Mouse (Mus musculus): ENCODE data around the gene Opn3. TPM values are rescaled to one million over a fixed set of nuclear protein-coding genes. Genes with fewer than 3 reads are reported as not detected.

Gene Opn3
- polyA plus RNA-seq, 1 experiment, result 14.7 TPM

- no peaks in the 10 kb centered on the region for H3K27me3 ChIP-seq (ENCODE audit: control insufficient read depth, insufficient read depth, low read length)
- H3K4me3 ChIP-seq (ENCODE audit: control insufficient read depth, low read depth, low read length), result no peak overlapping the region
- TF ChIP-seq CTCF (IDR thresholded peaks at IDR 0.05; ENCODE audit: control insufficient read depth, insufficient read depth, insufficient replicate concordance, low read depth, low read length), result no peak
- H3K4me1 ChIP-seq (ENCODE audit: control insufficient read depth, insufficient read depth, low read length), result no peaks in the 10 kb centered on the region
- H3K36me3 ChIP-seq (ENCODE audit: control insufficient read depth, insufficient read depth, low read length), result no peaks in the 10 kb centered on the region
- no peak overlapping the region for H3K27ac ChIP-seq (ENCODE audit: control insufficient read depth, insufficient read depth, low read depth, low read length)
Measured at GRCm38 (mm10) chr1:175677459-175677858, 15.1 kb downstream of the Opn3 start.

- TF ChIP-seq CTCF (IDR thresholded peaks at IDR 0.05; ENCODE audit: control insufficient read depth, insufficient read depth, insufficient replicate concordance, low read depth, low read length) (no peak), POLR2A (IDR thresholded peaks at IDR 0.05; ENCODE audit: control insufficient read depth, low read depth, low read length) (no peak)
- Histone ChIP-seq H3K4me1 (ENCODE audit: control insufficient read depth, insufficient read depth, low read length) (no peaks in the 10 kb centered on the region), H3K27me3 (ENCODE audit: control insufficient read depth, insufficient read depth, low read length) (no peaks in the 10 kb centered on the region), H3K4me3 (ENCODE audit: control insufficient read depth, low read depth, low read length) (no peak overlapping the region), H3K27ac (ENCODE audit: control insufficient read depth, insufficient read depth, low read depth, low read length) (no peak overlapping the region), H3K36me3 (ENCODE audit: control insufficient read depth, insufficient read depth, low read length) (no peaks in the 10 kb centered on the region)
Measured at GRCm38 (mm10) chr1:175675116-175675515, 17.5 kb downstream of the Opn3 start.

- no peaks in the 10 kb centered on the region for H3K36me3 ChIP-seq (ENCODE audit: control insufficient read depth, insufficient read depth, low read length)
- TF ChIP-seq POLR2A (IDR thresholded peaks at IDR 0.05; ENCODE audit: control insufficient read depth, low read depth, low read length), result no peak
- no peak for TF ChIP-seq CTCF (IDR thresholded peaks at IDR 0.05; ENCODE audit: control insufficient read depth, insufficient read depth, insufficient replicate concordance, low read depth, low read length)
Measured at GRCm38 (mm10) chr1:175673563-175674325, 18.8 kb downstream of the Opn3 start.

GRCm38 (mm10) chr1:175671626-175672025 is 20.9 kb downstream of the Opn3 start:
- Histone ChIP-seq H3K36me3 (ENCODE audit: control insufficient read depth, insufficient read depth, low read length) (no peaks in the 10 kb centered on the region), H3K27ac (ENCODE audit: control insufficient read depth, insufficient read depth, low read depth, low read length) (no peak overlapping the region), H3K4me1 (ENCODE audit: control insufficient read depth, insufficient read depth, low read length) (no peaks in the 10 kb centered on the region), H3K4me3 (ENCODE audit: control insufficient read depth, low read depth, low read length) (no peak overlapping the region), H3K27me3 (ENCODE audit: control insufficient read depth, insufficient read depth, low read length) (no peaks in the 10 kb centered on the region)
- no peak for TF ChIP-seq POLR2A (IDR thresholded peaks at IDR 0.05; ENCODE audit: control insufficient read depth, low read depth, low read length)
- no peak for TF ChIP-seq CTCF (IDR thresholded peaks at IDR 0.05; ENCODE audit: control insufficient read depth, insufficient read depth, insufficient replicate concordance, low read depth, low read length)

More at GRCm38 (mm10) chr1:175673563-175674325, 18.8 kb downstream of the Opn3 start:
- no peak overlapping the region for H3K27ac ChIP-seq (ENCODE audit: control insufficient read depth, insufficient read depth, low read depth, low read length)
- no peaks in the 10 kb centered on the region for H3K27me3 ChIP-seq (ENCODE audit: control insufficient read depth, insufficient read depth, low read length)
- H3K4me3 ChIP-seq (ENCODE audit: control insufficient read depth, low read depth, low read length), result no peak overlapping the region
- H3K4me1 ChIP-seq (ENCODE audit: control insufficient read depth, insufficient read depth, low read length), result no peaks in the 10 kb centered on the region

GRCm38 (mm10) chr1:175670042-175670441 is 22.5 kb downstream of the Opn3 start:
- Histone ChIP-seq H3K27ac (ENCODE audit: control insufficient read depth, insufficient read depth, low read depth, low read length) (no peak overlapping the region), H3K4me3 (ENCODE audit: control insufficient read depth, low read depth, low read length) (no peak overlapping the region), H3K4me1 (ENCODE audit: control insufficient read depth, insufficient read depth, low read length) (no peaks in the 10 kb centered on the region), H3K27me3 (ENCODE audit: control insufficient read depth, insufficient read depth, low read length) (no peaks in the 10 kb centered on the region), H3K36me3 (ENCODE audit: control insufficient read depth, insufficient read depth, low read length) (no peaks in the 10 kb centered on the region)
- TF ChIP-seq CTCF (IDR thresholded peaks at IDR 0.05; ENCODE audit: control insufficient read depth, insufficient read depth, insufficient replicate concordance, low read depth, low read length), result no peak
- TF ChIP-seq POLR2A (IDR thresholded peaks at IDR 0.05; ENCODE audit: control insufficient read depth, low read depth, low read length), result no peak

GRCm38 (mm10) chr1:175669456-175669855 is 23.1 kb downstream of the Opn3 start:
- TF ChIP-seq CTCF (IDR thresholded peaks at IDR 0.05; ENCODE audit: control insufficient read depth, insufficient read depth, insufficient replicate concordance, low read depth, low read length), result no peak
- Histone ChIP-seq H3K4me3 (ENCODE audit: control insufficient read depth, low read depth, low read length) (no peak overlapping the region), H3K4me1 (ENCODE audit: control insufficient read depth, insufficient read depth, low read length) (no peaks in the 10 kb centered on the region), H3K27me3 (ENCODE audit: control insufficient read depth, insufficient read depth, low read length) (no peaks in the 10 kb centered on the region), H3K27ac (ENCODE audit: control insufficient read depth, insufficient read depth, low read depth, low read length) (no peak overlapping the region), H3K36me3 (ENCODE audit: control insufficient read depth, insufficient read depth, low read length) (no peaks in the 10 kb centered on the region)

- Histone ChIP-seq H3K4me3 (ENCODE audit: control insufficient read depth, low read depth, low read length) (no peak overlapping the region), H3K27me3 (ENCODE audit: control insufficient read depth, insufficient read depth, low read length) (no peaks in the 10 kb centered on the region), H3K4me1 (ENCODE audit: control insufficient read depth, insufficient read depth, low read length) (no peaks in the 10 kb centered on the region), H3K27ac (ENCODE audit: control insufficient read depth, insufficient read depth, low read depth, low read length) (no peak overlapping the region), H3K36me3 (ENCODE audit: control insufficient read depth, insufficient read depth, low read length) (no peaks in the 10 kb centered on the region)
- TF ChIP-seq POLR2A (IDR thresholded peaks at IDR 0.05; ENCODE audit: control insufficient read depth, low read depth, low read length) (no peak), CTCF (IDR thresholded peaks at IDR 0.05; ENCODE audit: control insufficient read depth, insufficient read depth, insufficient replicate concordance, low read depth, low read length) (no peak)
Measured at GRCm38 (mm10) chr1:175668666-175669405, 23.7 kb downstream of the Opn3 start.

Data from testis, adult 2 months (tissue).